In the genomic region with DNA sequence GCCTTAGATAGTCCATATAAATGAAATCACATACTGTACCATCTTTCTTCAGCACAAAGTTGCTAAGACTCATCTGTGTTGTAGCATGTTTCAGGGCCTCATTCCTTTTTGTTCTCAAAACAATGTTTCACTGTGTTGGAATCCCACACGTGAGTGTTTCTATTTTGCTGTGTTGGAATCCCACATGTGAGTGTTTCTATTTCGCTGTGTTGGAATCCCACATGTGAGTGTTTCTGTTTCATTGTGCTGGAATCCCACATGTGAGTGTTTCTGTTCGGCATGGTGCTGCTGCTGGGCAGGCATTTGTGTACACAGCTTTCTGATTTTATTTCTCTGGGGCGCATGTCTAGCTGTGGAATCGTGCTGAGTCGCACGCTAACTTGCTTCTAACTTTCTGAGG, we compare ENCODE assay signal across 11 mouse cellular contexts. TPM values are rescaled to one million over a fixed set of nuclear protein-coding genes. Genes with fewer than 3 reads are reported as not detected.
DNase-seq lines count a peak whose midpoint lies in the region; ATAC-seq and TF ChIP-seq lines count a peak whose summit lies in the region.
"Had no signal": no experiment of that assay in that cellular context is flagged by ENCODE, and none has a peak within 500 bp of the region (broad histone marks: within the 10 kb centered on the region; RNA-seq: fewer than 3 reads in every experiment).

No protein-coding gene starts in this region.

- no peak for TF ChIP-seq POLR2A in heart, adult 2 months (IDR thresholded peaks at IDR 0.05; ENCODE audit: insufficient read depth, low read depth, low read length)
- TF ChIP-seq POLR2A in CH12.LX (IDR thresholded peaks at IDR 0.05; ENCODE audit: low read depth, low read length): no peak

- DNase-seq in heart, adult 2 months: no peak
- no peak for DNase-seq in CH12.LX (ENCODE audit: extremely low read depth)
- no peak for DNase-seq in urinary bladder, postnatal 10 days (ENCODE audit: low spot score)
- no peak for DNase-seq in ovary, adult 18-20 months (ENCODE audit: low spot score)
- no peak for DNase-seq in kidney, adult 8-10 months
- DNase-seq: liver, embryonic 13.5 days; right cerebral cortex, postnatal 25 days had no signal

- intact Hi-C loops in heart, adult 2 months (cut with DNase I): no loop called here

- no peak for TF ChIP-seq RAD21 in CH12.LX (IDR thresholded peaks at IDR 0.05; ENCODE audit: low read depth, low read length)

- H3K4me3 ChIP-seq in heart, embryonic 15.5 days: no peak overlapping the region
- H3K4me3 ChIP-seq in heart, adult 2 months: no peak overlapping the region
- no peak overlapping the region for H3K4me3 ChIP-seq in CH12.LX (replicated peaks in 1 of 3; ENCODE audit: low read depth in 2 of 3, low read length in 2 of 3, poor library complexity in 1 of 3)
- H3K4me3 ChIP-seq: liver, embryonic 13.5 days had no signal

- no peaks in the 10 kb centered on the region for H3K4me1 ChIP-seq in heart, embryonic 15.5 days (replicated peaks)
- no peaks in the 10 kb centered on the region; the same call in 1 of the 2 replicates for H3K4me1 ChIP-seq in heart, adult 2 months (ENCODE audit: control insufficient read depth, insufficient read depth, low read length)
- H3K4me1 ChIP-seq in CH12.LX (ENCODE audit: control insufficient read depth in 1 of 2, insufficient read depth in 2 of 2): 0 out of 4 replicates have a peak, but pooled peaks cover 0 to 2% of the 10 kb centered on the region in 2 experiments
- H3K4me1 ChIP-seq: liver, embryonic 13.5 days had no signal

- H3K79me2 ChIP-seq in heart, adult 2 months (replicated peaks; ENCODE audit: control insufficient read depth, insufficient read depth, low read length): no peaks in the 10 kb centered on the region
- no peaks in the 10 kb centered on the region for H3K79me2 ChIP-seq in CH12.LX (replicated peaks; ENCODE audit: control insufficient read depth, extremely low read depth, insufficient read depth, poor library complexity, severe bottlenecking)

- no peak overlapping the region for H3K27ac ChIP-seq in heart, embryonic 15.5 days
- no peak overlapping the region for H3K27ac ChIP-seq in heart, adult 2 months
- H3K27ac ChIP-seq in CH12.LX (ENCODE audit: insufficient read depth, low read depth): no peak overlapping the region
- H3K27ac ChIP-seq: liver, embryonic 13.5 days had no signal

- no peak overlapping the region for H3K4me2 ChIP-seq in heart, embryonic 15.5 days
- H3K4me2 ChIP-seq in CH12.LX (ENCODE audit: insufficient read depth, low read depth, poor library complexity, severe bottlenecking): no peak overlapping the region
- H3K4me2 ChIP-seq: liver, embryonic 13.5 days had no signal

- ATAC-seq in heart, embryonic 15.5 days (replicated peaks; ENCODE audit: insufficient number of reproducible peaks, insufficient read depth, low FRiP score, low read depth): peak; percentile 86
- peak; percentile 67; the same call in 1 of the 2 replicates for ATAC-seq in erythroid progenitor cell, adult 5-6 weeks (replicated peaks; ENCODE audit: low FRiP score, poor library complexity, severe bottlenecking)
- ATAC-seq in megakaryocyte, adult 5-6 weeks (ENCODE audit: poor library complexity, severe bottlenecking): peak; percentile 68

- dilution Hi-C loops in CH12.LX (cut with MboI; ENCODE audit: extremely low pct_ligation_motif_present, extremely low pct_unique_long_range_greater_than_20kb, low sequenced_read_pairs): no loop called here

- no peak for TF ChIP-seq CTCF in heart, adult 2 months (IDR thresholded peaks at IDR 0.05)
- no peak for TF ChIP-seq CTCF in CH12.LX (conservative IDR thresholded peaks at IDR 0.05 in 1 of 2, IDR thresholded peaks at IDR 0.05 in 1 of 2; ENCODE audit: low read depth in 2 of 2, low read length in 2 of 2)

- in situ Hi-C loops in CH12.LX (cut with MboI; ENCODE audit: low pct_ligation_motif_present, low pct_unique_long_range_greater_than_20kb, low sequenced_read_pairs): no loop called here

- no peak overlapping the region for H3K9ac ChIP-seq in heart, embryonic 15.5 days
- H3K9ac ChIP-seq in heart, adult 2 months (ENCODE audit: low read depth, low read length): no peak overlapping the region
- no peak overlapping the region for H3K9ac ChIP-seq in CH12.LX (ENCODE audit: insufficient read depth, low read depth)
- H3K9ac ChIP-seq: liver, embryonic 13.5 days had no signal

- 64% methylated on average over 7 of the region's 7 CpGs for WGBS in heart, embryonic 15.5 days
- WGBS in heart, adult 2 months: 67% methylated on average over 7 of the region's 7 CpGs

- H3K9me3 ChIP-seq in heart, embryonic 15.5 days (replicated peaks): no peaks in the 10 kb centered on the region
- no peaks in the 10 kb centered on the region for H3K9me3 ChIP-seq in CH12.LX (replicated peaks; ENCODE audit: low read length)
- H3K9me3 ChIP-seq: G1E; liver, embryonic 13.5 days had no signal

- H3K27me3 ChIP-seq in heart, embryonic 15.5 days: peaks cover 8% of the 10 kb centered on the region
- H3K27me3 ChIP-seq in heart, adult 2 months (ENCODE audit: control insufficient read depth, insufficient read depth, low read length): no peaks in the 10 kb centered on the region
- H3K27me3 ChIP-seq in CH12.LX (replicated peaks): peaks cover 4% of the 10 kb centered on the region
- H3K27me3 ChIP-seq: liver, embryonic 13.5 days had no signal

- H3K36me3 ChIP-seq in heart, embryonic 15.5 days: no peaks in the 10 kb centered on the region
- no peaks in the 10 kb centered on the region for H3K36me3 ChIP-seq in heart, adult 2 months (ENCODE audit: control insufficient read depth, insufficient read depth, low read length)
- no peaks in the 10 kb centered on the region for H3K36me3 ChIP-seq in CH12.LX (replicated peaks in 1 of 2; ENCODE audit: control insufficient read depth in 1 of 2, insufficient read depth in 1 of 2, low read length in 1 of 2)
- H3K36me3 ChIP-seq: G1E; liver, embryonic 13.5 days had no signal

- TF ChIP-seq EP300 in heart, adult 2 months (IDR thresholded peaks at IDR 0.05; ENCODE audit: insufficient read depth, low read depth, low read length): no peak
- TF ChIP-seq EP300 in CH12.LX (IDR thresholded peaks at IDR 0.05; ENCODE audit: low read length): no peak

TF ChIP-seq in CH12.LX, 34 proteins besides CTCF, POLR2A, EP300 and RAD21:
- TF ChIP-seq ZMIZ1 (IDR thresholded peaks at IDR 0.05; ENCODE audit: low read depth, low read length) (no peak), ZNF384 (IDR thresholded peaks at IDR 0.05; ENCODE audit: low read depth, low read length) (no peak), BHLHE40 (IDR thresholded peaks at IDR 0.05; ENCODE audit: low read depth, low read length) (peak; percentile 50), JUND (conservative IDR thresholded peaks at IDR 0.05; ENCODE audit: low read depth, low read length) (no peak), NRF1 (IDR thresholded peaks at IDR 0.05; ENCODE audit: low read depth, low read length) (no peak), KAT2A (IDR thresholded peaks at IDR 0.05; ENCODE audit: insufficient replicate concordance, low read length) (no peak), USF2 (conservative IDR thresholded peaks at IDR 0.05; ENCODE audit: low read depth, low read length) (no peak), JUN (IDR thresholded peaks at IDR 0.05; ENCODE audit: insufficient read depth, low read depth, low read length) (no peak)

RNA-seq across cellular contexts. Expression of a gene that starts 28.7 kb away (rescaled TPM):
- 0.72 and 0.87 TPM in 2 replicates for polyA plus RNA-seq in heart, embryonic 15.5 days (2015; fragmentation: Nextera tagmentation; extraction: Ambion mirVana)
- 1 to 10 TPM; 2.5 to 2.9 TPM for total RNA-seq in heart, adult 2 months (2021)
- 0.27 and 0.64 TPM in 2 replicates for polyA plus RNA-seq in heart, adult 2 months (2012; rRNA removed)
- total RNA-seq in CH12.LX (2012; rRNA removed) (not detected in 2 replicates), CH12.LX (2014; rRNA removed) (not detected in 2 replicates)
- polyA plus RNA-seq in CH12.LX (2012; ENCODE audit: insufficient read length, low read depth): not detected in 2 replicates
- total RNA-seq in erythroid progenitor cell, adult 5-6 weeks (2015; ENCODE audit: low replicate concordance): not detected in 2 replicates
- not detected in 2 replicates for total RNA-seq in erythroid progenitor cell, adult 5-6 weeks (2017; ENCODE audit: low replicate concordance)
- total RNA-seq in megakaryocyte, adult 5-6 weeks (2015): 0.65 TPM in 1 of 2 replicates, not detected in the other
- 0.81 TPM in 1 of 2 replicates, not detected in the other for total RNA-seq in megakaryocyte, adult 5-6 weeks (2017)
- total RNA-seq: G1E had no signal
- polyA plus RNA-seq: G1E had no signal
